11 mouse cellular contexts compared by ENCODE assay signal in genomic region chr3:55587434-55587971, GRCm38 (mm10).
A peak's percentile ranks its signal among the peaks of the same experiment; 100 is the strongest.
DNase-seq lines count a peak whose midpoint lies in the region; ATAC-seq lines count a peak whose summit lies in the region.
"Had no signal": no experiment of that assay in that cellular context is flagged by ENCODE, and none has a peak within 500 bp of the region (broad histone marks: within the 10 kb centered on the region; RNA-seq: fewer than 3 reads in every experiment).

No protein-coding gene starts in this region.

- peaks cover 31% of the 10 kb centered on the region for H3K4me1 ChIP-seq in forebrain, embryonic 12.5 days
- H3K4me1 ChIP-seq in limb, embryonic 11.5 days (ENCODE audit: control insufficient read depth, insufficient read depth, low read length), result peaks cover 32% of the 10 kb centered on the region
- peaks cover 20% of the 10 kb centered on the region for H3K4me1 ChIP-seq in neural tube, embryonic 15.5 days

- H3K4me3 ChIP-seq in forebrain, embryonic 12.5 days (replicated peaks), result no peak overlapping the region
- H3K4me3 ChIP-seq in limb, embryonic 11.5 days (ENCODE audit: low read depth, low read length), result no peak overlapping the region
- no peak overlapping the region for H3K4me3 ChIP-seq in neural tube, embryonic 15.5 days (replicated peaks)
- H3K4me3 ChIP-seq: heart, embryonic 13.5 days; layer of hippocampus, adult 2 months had no signal

- peak overlapping the region; percentile 36; the same call in 1 of the 2 replicates for H3K4me2 ChIP-seq in forebrain, embryonic 12.5 days
- no peak overlapping the region for H3K4me2 ChIP-seq in limb, embryonic 11.5 days (ENCODE audit: low read depth, severe bottlenecking)
- no peak overlapping the region for H3K4me2 ChIP-seq in neural tube, embryonic 15.5 days
- H3K4me2 ChIP-seq: heart, embryonic 13.5 days had no signal

- ATAC-seq in forebrain, embryonic 12.5 days (ENCODE audit: low FRiP score), result peak; percentile 46
- peak; percentile 56; the same call in 1 of the 2 replicates for ATAC-seq in limb, embryonic 11.5 days (ENCODE audit: insufficient number of reproducible peaks, low FRiP score, low TSS enrichment, low read depth)
- 0 out of 2 replicates have a peak, but pooled peaks have one; percentile 17 for ATAC-seq in neural tube, embryonic 15.5 days (ENCODE audit: low FRiP score)

- no peaks in the 10 kb centered on the region for H3K27me3 ChIP-seq in forebrain, embryonic 12.5 days
- no peaks in the 10 kb centered on the region for H3K27me3 ChIP-seq in limb, embryonic 11.5 days (ENCODE audit: control insufficient read depth, insufficient read depth, low read length)
- no peaks in the 10 kb centered on the region for H3K27me3 ChIP-seq in neural tube, embryonic 15.5 days (replicated peaks)
- H3K27me3 ChIP-seq: heart, embryonic 13.5 days had no signal

- H3K9me3 ChIP-seq in forebrain, embryonic 12.5 days, result no peaks in the 10 kb centered on the region
- H3K9me3 ChIP-seq in limb, embryonic 11.5 days (ENCODE audit: control insufficient read depth, low read length), result no peaks in the 10 kb centered on the region
- H3K9me3 ChIP-seq in neural tube, embryonic 15.5 days (replicated peaks), result no peaks in the 10 kb centered on the region
- H3K9me3 ChIP-seq: heart, embryonic 13.5 days had no signal

- H3K9ac ChIP-seq in forebrain, embryonic 12.5 days, result peak overlapping the region; percentile 45; the same call in 1 of the 2 replicates
- H3K9ac ChIP-seq in limb, embryonic 11.5 days (ENCODE audit: low read length), result no peak overlapping the region
- no peak overlapping the region for H3K9ac ChIP-seq in neural tube, embryonic 15.5 days (replicated peaks)
- H3K9ac ChIP-seq: heart, embryonic 13.5 days had no signal

- peak; percentile 1 to 15 for DNase-seq in kidney, postnatal 36 days
- no peak for DNase-seq in kidney, adult 18-20 months
- DNase-seq in limb, embryonic 11.5 days (ENCODE audit: low spot score), result no peak
- DNase-seq in urinary bladder, postnatal 10 days (ENCODE audit: low spot score), result no peak
- no peak for DNase-seq in right cerebral cortex, postnatal 14 days
- DNase-seq: lung, postnatal 36 days; right cerebral cortex, postnatal 4 days had no signal

- 27% methylated on average over 12 of the region's 12 CpGs for WGBS in forebrain, embryonic 12.5 days
- WGBS in limb, embryonic 11.5 days, result 11% methylated on average over 12 of the region's 12 CpGs
- 23% methylated on average over 12 of the region's 12 CpGs for WGBS in neural tube, embryonic 15.5 days

- H3K36me3 ChIP-seq in forebrain, embryonic 12.5 days (replicated peaks), result no peaks in the 10 kb centered on the region
- no peaks in the 10 kb centered on the region for H3K36me3 ChIP-seq in limb, embryonic 11.5 days (ENCODE audit: control insufficient read depth, insufficient read depth, low read length)
- no peaks in the 10 kb centered on the region for H3K36me3 ChIP-seq in neural tube, embryonic 15.5 days
- H3K36me3 ChIP-seq: heart, embryonic 13.5 days had no signal

- H3K27ac ChIP-seq in forebrain, embryonic 12.5 days, result peak overlapping the region; percentile 66; the same call in 1 of the 2 replicates
- peak overlapping the region; percentile 95 for H3K27ac ChIP-seq in limb, embryonic 11.5 days (replicated peaks; ENCODE audit: low read depth, low read length)
- no peak overlapping the region for H3K27ac ChIP-seq in neural tube, embryonic 15.5 days (replicated peaks)
- H3K27ac ChIP-seq: heart, embryonic 13.5 days; layer of hippocampus, adult 2 months had no signal

Comparison
In these comparisons a context has a peak if more than half of its experiments do, and no peak if none do; other contexts are left out.
1. DNase-seq: peak in kidney, postnatal 36 days (2 of 2); none in kidney, adult 18-20 months (single experiment), limb, embryonic 11.5 days (single experiment), urinary bladder, postnatal 10 days (single experiment) and right cerebral cortex, postnatal 14 days (single experiment).
2. Peak in every context shown above with its lines, with median percentiles within 50 percentile points of each other: ATAC-seq.